ENCODE assay signal across 15 mouse cellular contexts in the genomic region with DNA sequence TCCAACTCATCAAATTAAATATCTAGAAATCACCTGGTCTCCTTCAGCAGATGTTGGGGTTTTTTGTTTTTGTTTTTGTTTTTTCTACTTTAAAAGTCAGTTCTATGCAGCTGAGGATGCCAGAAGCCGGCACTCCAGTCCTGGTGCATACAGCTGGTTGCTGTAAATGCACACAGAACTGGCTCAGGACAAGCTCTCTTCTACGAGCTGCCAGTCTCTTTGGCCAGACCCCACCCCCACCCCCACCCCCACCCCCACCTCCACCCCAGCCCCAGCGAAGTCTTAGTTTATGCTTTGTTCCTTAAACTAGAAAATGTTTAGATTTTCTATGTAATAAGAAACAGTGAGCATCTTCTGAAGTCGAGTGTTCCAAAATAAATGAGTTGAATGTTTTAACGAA.
"Had no signal": no experiment of that assay in that cellular context is flagged by ENCODE, and none has a peak within 500 bp of the region (broad histone marks: within the 10 kb centered on the region; RNA-seq: fewer than 3 reads in every experiment).

No protein-coding gene starts in this region.

- DNase-seq: kidney, adult 8-10 months; kidney, postnatal 25 days; layer of hippocampus, adult 9-11 months; liver; liver, embryonic 13.5 days; liver, postnatal 0 days; lung, postnatal 36 days; right cerebral cortex, adult 18-20 months; spleen, adult 18-20 months; thymus, postnatal 36 days had no signal

- H3K36me3 ChIP-seq: liver, embryonic 13.5 days; midbrain, embryonic 13.5 days; neural tube, embryonic 15.5 days had no signal

- ATAC-seq: inflammation-experienced regulatory T-cells, adult 6 months; intestine, postnatal 0 days; liver, postnatal 0 days; midbrain, embryonic 13.5 days had no signal

- H3K4me2 ChIP-seq: liver, embryonic 13.5 days; neural tube, embryonic 15.5 days had no signal

- H3K27ac ChIP-seq: limb, embryonic 12.5 days; liver, embryonic 13.5 days; midbrain, embryonic 13.5 days; neural tube, embryonic 15.5 days had no signal

- H3K9ac ChIP-seq: limb, embryonic 12.5 days; liver, embryonic 13.5 days; liver, postnatal 0 days; midbrain, embryonic 13.5 days; neural tube, embryonic 15.5 days had no signal

- H3K9me3 ChIP-seq: liver, embryonic 13.5 days; midbrain, embryonic 13.5 days; neural tube, embryonic 15.5 days had no signal

- H3K4me3 ChIP-seq: limb, embryonic 12.5 days; liver, embryonic 13.5 days; midbrain, embryonic 13.5 days; neural tube, embryonic 15.5 days had no signal
